17 mouse cellular contexts compared by ENCODE assay signal in genomic region chr1:152170583-152170982, GRCm38 (mm10).
DNase-seq lines count a peak whose midpoint lies in the region; ATAC-seq and TF ChIP-seq lines count a peak whose summit lies in the region.
"Had no signal": no experiment of that assay in that cellular context is flagged by ENCODE, and none has a peak within 500 bp of the region (broad histone marks: within the 10 kb centered on the region; RNA-seq: fewer than 3 reads in every experiment).

No protein-coding gene starts in this region.

- H3K9me3 ChIP-seq in forebrain, embryonic 12.5 days = no peaks in the 10 kb centered on the region
- H3K9me3 ChIP-seq in forebrain, embryonic 11.5 days (ENCODE audit: control insufficient read depth, low read length) = no peaks in the 10 kb centered on the region
- H3K9me3 ChIP-seq in heart, embryonic 12.5 days (replicated peaks) = no peaks in the 10 kb centered on the region
- H3K9me3 ChIP-seq in neural tube, embryonic 13.5 days = no peaks in the 10 kb centered on the region
- H3K9me3 ChIP-seq in neural tube, embryonic 15.5 days (replicated peaks) = no peaks in the 10 kb centered on the region
- H3K9me3 ChIP-seq: embryonic facial prominence, embryonic 10.5 days; heart, embryonic 13.5 days had no signal

- WGBS in forebrain, embryonic 12.5 days = 94% methylated on average over 8 of the region's 8 CpGs
- 95% methylated on average over 8 of the region's 8 CpGs for WGBS in forebrain, embryonic 11.5 days
- WGBS in heart, embryonic 12.5 days = 79% methylated on average over 8 of the region's 8 CpGs
- 90% methylated on average over 8 of the region's 8 CpGs for WGBS in neural tube, embryonic 13.5 days
- WGBS in neural tube, embryonic 15.5 days = 86% methylated on average over 8 of the region's 8 CpGs

- H3K4me3 ChIP-seq in forebrain, embryonic 12.5 days (replicated peaks) = no peak overlapping the region
- H3K4me3 ChIP-seq in forebrain, embryonic 11.5 days (ENCODE audit: low read depth, low read length) = no peak overlapping the region
- no peak overlapping the region for H3K4me3 ChIP-seq in heart, embryonic 12.5 days
- no peak overlapping the region for H3K4me3 ChIP-seq in layer of hippocampus, adult 2 months
- no peak overlapping the region for H3K4me3 ChIP-seq in neural tube, embryonic 13.5 days
- H3K4me3 ChIP-seq in neural tube, embryonic 15.5 days (replicated peaks) = no peak overlapping the region
- H3K4me3 ChIP-seq: embryonic facial prominence, embryonic 10.5 days; heart, embryonic 13.5 days had no signal

- no peaks in the 10 kb centered on the region for H3K27me3 ChIP-seq in forebrain, embryonic 12.5 days
- no peaks in the 10 kb centered on the region for H3K27me3 ChIP-seq in forebrain, embryonic 11.5 days (ENCODE audit: control insufficient read depth, insufficient read depth, low read length)
- H3K27me3 ChIP-seq in heart, embryonic 12.5 days (replicated peaks) = no peaks in the 10 kb centered on the region
- no peaks in the 10 kb centered on the region for H3K27me3 ChIP-seq in neural tube, embryonic 13.5 days
- no peaks in the 10 kb centered on the region for H3K27me3 ChIP-seq in neural tube, embryonic 15.5 days (replicated peaks)
- H3K27me3 ChIP-seq: heart, embryonic 13.5 days; Patski had no signal

- H3K4me1 ChIP-seq in forebrain, embryonic 12.5 days = peaks cover 12% of the 10 kb centered on the region
- H3K4me1 ChIP-seq in forebrain, embryonic 11.5 days (replicated peaks; ENCODE audit: control insufficient read depth, insufficient read depth, low read length) = no peaks in the 10 kb centered on the region; the same call in 1 of the 2 replicates
- peaks cover 13% of the 10 kb centered on the region for H3K4me1 ChIP-seq in heart, embryonic 12.5 days (replicated peaks)
- peaks cover 24% of the 10 kb centered on the region for H3K4me1 ChIP-seq in neural tube, embryonic 13.5 days (replicated peaks)
- peaks cover 12% of the 10 kb centered on the region for H3K4me1 ChIP-seq in neural tube, embryonic 15.5 days

- H3K36me3 ChIP-seq in forebrain, embryonic 12.5 days (replicated peaks) = no peaks in the 10 kb centered on the region
- H3K36me3 ChIP-seq in forebrain, embryonic 11.5 days (ENCODE audit: control insufficient read depth, insufficient read depth, low read length) = no peaks in the 10 kb centered on the region
- H3K36me3 ChIP-seq in heart, embryonic 12.5 days = no peaks in the 10 kb centered on the region
- no peaks in the 10 kb centered on the region for H3K36me3 ChIP-seq in neural tube, embryonic 13.5 days
- H3K36me3 ChIP-seq in neural tube, embryonic 15.5 days = no peaks in the 10 kb centered on the region
- H3K36me3 ChIP-seq: embryonic facial prominence, embryonic 10.5 days; heart, embryonic 13.5 days had no signal

- peak overlapping the region; percentile 1; the same call in 1 of the 2 replicates for H3K27ac ChIP-seq in forebrain, embryonic 12.5 days
- no peak overlapping the region for H3K27ac ChIP-seq in forebrain, embryonic 11.5 days (ENCODE audit: low read depth, low read length)
- H3K27ac ChIP-seq in heart, embryonic 12.5 days (ENCODE audit: poor library complexity, severe bottlenecking) = no peak overlapping the region
- peak overlapping the region; percentile 84; the same call in 1 of the 2 replicates for H3K27ac ChIP-seq in layer of hippocampus, adult 2 months
- H3K27ac ChIP-seq in neural tube, embryonic 13.5 days (replicated peaks) = peak overlapping the region; percentile 67
- no peak overlapping the region for H3K27ac ChIP-seq in neural tube, embryonic 15.5 days (replicated peaks)
- H3K27ac ChIP-seq: embryonic facial prominence, embryonic 10.5 days; heart, embryonic 13.5 days; hindbrain, postnatal 0 days had no signal

- no peak for TF ChIP-seq CTCF in layer of hippocampus, adult 2 months (conservative IDR thresholded peaks at IDR 0.05)

- ATAC-seq in forebrain, embryonic 12.5 days (ENCODE audit: low FRiP score) = no peak
- ATAC-seq in forebrain, embryonic 11.5 days (replicated peaks; ENCODE audit: low FRiP score) = no peak
- ATAC-seq in heart, embryonic 12.5 days (ENCODE audit: insufficient number of reproducible peaks, low FRiP score) = no peak
- no peak for ATAC-seq in neural tube, embryonic 13.5 days (ENCODE audit: low read depth)
- no peak for ATAC-seq in neural tube, embryonic 15.5 days (ENCODE audit: low FRiP score)
- ATAC-seq: activated CD4-positive, CD25-positive, alpha-beta regulatory T cell, adult 4 months; hindbrain, postnatal 0 days; Patski had no signal

- no peak overlapping the region for H3K4me2 ChIP-seq in forebrain, embryonic 12.5 days
- H3K4me2 ChIP-seq in forebrain, embryonic 11.5 days (ENCODE audit: low read depth, low read length, severe bottlenecking) = no peak overlapping the region
- H3K4me2 ChIP-seq in heart, embryonic 12.5 days = no peak overlapping the region
- H3K4me2 ChIP-seq in neural tube, embryonic 13.5 days = no peak overlapping the region
- H3K4me2 ChIP-seq in neural tube, embryonic 15.5 days = no peak overlapping the region
- H3K4me2 ChIP-seq: heart, embryonic 13.5 days had no signal

- no peak overlapping the region for H3K9ac ChIP-seq in forebrain, embryonic 12.5 days
- no peak overlapping the region for H3K9ac ChIP-seq in forebrain, embryonic 11.5 days (ENCODE audit: low read length)
- H3K9ac ChIP-seq in heart, embryonic 12.5 days = no peak overlapping the region
- no peak overlapping the region for H3K9ac ChIP-seq in neural tube, embryonic 13.5 days
- no peak overlapping the region for H3K9ac ChIP-seq in neural tube, embryonic 15.5 days (replicated peaks)
- H3K9ac ChIP-seq: heart, embryonic 13.5 days had no signal

- no peak for DNase-seq in forebrain, embryonic 11.5 days (ENCODE audit: low spot score)
- DNase-seq in heart, adult 11 months = peak; percentile 58
- no peak for DNase-seq in layer of hippocampus, adult 2 months (ENCODE audit: low spot score in 2 of 2)
- DNase-seq in layer of hippocampus, postnatal 36 days = no peak
- DNase-seq: adrenal gland, postnatal 14 days; gastrocnemius, postnatal 14 days; heart, postnatal 36 days; kidney, adult 11 months had no signal

Comparison
In these comparisons a context has a peak if more than half of its experiments do, and no peak if none do; other contexts are left out.
1. H3K27ac ChIP-seq: peak in forebrain, embryonic 12.5 days (single experiment), layer of hippocampus, adult 2 months (single experiment) and neural tube, embryonic 13.5 days (single experiment); none in forebrain, embryonic 11.5 days (single experiment), heart, embryonic 12.5 days (single experiment) and neural tube, embryonic 15.5 days (single experiment).